Mouse (Mus musculus): ENCODE data around the gene Cd209b. TPM values are rescaled to one million over a fixed set of nuclear protein-coding genes. Genes with fewer than 3 reads are reported as not detected.

Cd209b gene
- polyA plus RNA-seq (2012; fragmentation: generic; extraction: Trizol) = not detected

DNA sequence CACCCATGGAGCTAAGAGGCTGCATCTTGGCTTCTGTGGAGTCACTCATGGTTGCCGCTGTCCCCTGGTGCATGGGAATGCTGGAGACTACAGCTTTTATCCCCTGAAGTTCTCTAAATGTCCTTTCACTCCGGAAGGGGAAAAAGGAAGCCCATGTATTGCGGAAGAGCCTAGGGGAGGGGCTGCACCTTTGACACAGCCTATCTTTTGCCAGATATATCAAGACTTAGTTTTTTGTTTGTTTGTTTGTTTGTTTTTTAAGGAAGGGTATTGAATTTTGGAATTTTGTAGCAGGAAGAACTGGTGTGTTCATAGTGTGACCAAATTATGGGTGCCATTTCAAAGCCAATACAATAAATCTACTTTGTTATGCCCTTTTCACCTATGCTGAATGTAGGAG is at the start of gene Cd209b:
Gene Cd209b, minus strand, starts transcription at position 101 of the 400 bp plus-strand sequence.

DNA sequence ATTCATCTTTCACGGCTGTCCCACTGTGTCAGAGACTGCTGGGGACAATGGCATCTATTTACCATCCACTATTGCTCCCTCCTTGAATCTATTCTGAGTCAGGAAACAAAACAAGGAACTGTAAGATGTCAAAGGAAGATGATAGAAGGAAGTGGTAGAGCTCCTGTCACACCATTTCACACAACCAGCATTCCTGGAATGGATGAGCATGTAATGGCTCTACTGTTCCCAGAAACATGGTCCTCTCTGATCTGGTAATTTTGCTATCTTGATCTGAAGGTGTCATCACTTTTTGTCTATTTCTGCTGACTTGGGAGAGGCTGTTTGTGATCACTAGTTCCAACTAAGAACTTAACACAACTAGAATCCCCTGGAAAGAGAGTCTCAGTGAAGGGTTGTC is 28.0 kb upstream of the Cd209b start, which contains the start of gene Cd209c:
Gene Cd209c, minus strand, starts transcription at position 101 of the 400 bp plus-strand sequence.

DNA sequence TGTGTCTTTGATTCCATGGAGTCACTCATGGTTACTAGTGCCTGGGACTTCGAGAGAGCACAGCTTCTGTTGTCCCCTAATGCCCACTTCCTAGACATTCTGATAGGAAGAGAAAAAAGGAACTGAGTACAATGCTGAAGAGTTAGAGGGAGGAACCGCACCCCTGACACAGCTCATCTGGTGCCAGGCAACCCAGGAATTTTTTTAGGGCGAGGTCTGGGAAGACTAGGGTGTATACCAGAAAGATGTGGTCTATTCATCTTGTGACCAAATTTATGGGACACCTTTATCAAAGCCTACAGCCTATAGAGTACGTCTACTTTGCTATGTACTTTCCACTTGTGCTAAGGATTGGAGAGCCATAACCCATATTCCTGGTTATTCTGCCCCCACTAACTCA is 48.2 kb downstream of the Cd209b start, which contains the start of gene Cd209d:
Gene Cd209d, minus strand, starts transcription at position 101 of the 400 bp plus-strand sequence.

Other genes with a start within 250 kb of the Cd209b start
- under 1 TPM; 0.01 to 0.02 TPM for gene Fcer2a, start 232.7 kb downstream of the Cd209b start, polyA plus RNA-seq (2012; fragmentation: generic; extraction: Trizol)
- not detected for gene Clec4g, start 206.2 kb downstream of the Cd209b start, polyA plus RNA-seq (2012; fragmentation: generic; extraction: Trizol)
- gene Cd209a, start 177.9 kb downstream of the Cd209b start, polyA plus RNA-seq (2012; fragmentation: generic; extraction: Trizol) = not detected
- not detected for gene Cd209e, start 72.5 kb downstream of the Cd209b start, polyA plus RNA-seq (2012; fragmentation: generic; extraction: Trizol)
- gene Cd209d, start 48.3 kb downstream of the Cd209b start, polyA plus RNA-seq (2012; fragmentation: generic; extraction: Trizol) = not detected
- under 1 TPM; 0.02 to 0.05 TPM for gene Cd209c, start 27.9 kb upstream of the Cd209b start, polyA plus RNA-seq (2012; fragmentation: generic; extraction: Trizol)
- not detected for gene Cd209f, start 179.0 kb upstream of the Cd209b start, polyA plus RNA-seq (2012; fragmentation: generic; extraction: Trizol)
- gene Cd209g, start 207.3 kb upstream of the Cd209b start, polyA plus RNA-seq (2012; fragmentation: generic; extraction: Trizol) = not detected
- gene Evi5l, start 239.7 kb upstream of the Cd209b start, polyA plus RNA-seq (2012; fragmentation: generic; extraction: Trizol) = 10 to 100 TPM in 1 of 2 experiments, 1 to 10 TPM in 1; 7.0 to 27.1 TPM

Measured in C3H10T1/2 (cell line).